In the genomic region with DNA sequence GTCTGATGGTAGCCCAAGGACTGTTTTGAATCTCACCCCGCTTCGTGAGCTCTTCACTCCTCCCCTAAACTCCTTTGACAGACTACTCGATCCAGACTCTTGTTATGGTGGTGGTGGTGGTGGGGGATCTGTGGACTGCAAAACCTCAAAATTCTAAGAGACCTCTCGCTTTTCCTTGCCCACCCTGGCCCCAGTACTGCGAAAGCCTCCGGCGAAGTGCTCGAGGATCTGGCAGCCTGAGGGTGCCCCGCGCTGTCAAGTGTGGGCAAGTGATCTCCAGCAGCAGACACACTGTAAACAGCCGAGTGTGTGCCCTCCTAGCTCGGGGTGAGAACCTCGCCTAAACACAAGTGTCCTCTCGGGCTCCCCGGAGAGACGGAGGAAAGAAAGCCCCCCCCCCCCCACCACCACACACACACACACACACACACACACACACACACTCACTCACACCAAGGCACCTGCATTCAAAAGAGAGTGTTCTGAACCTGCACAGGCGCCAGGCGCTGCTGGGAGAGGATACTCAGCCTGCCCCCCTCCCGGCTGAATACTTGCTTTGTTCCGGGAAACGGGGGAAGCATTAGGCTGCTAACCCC, we compare ENCODE assay signal across 8 mouse cellular contexts. TPM values are rescaled to one million over a fixed set of nuclear protein-coding genes. Genes with fewer than 3 reads are reported as not detected.
A peak's percentile ranks its signal among the peaks of the same experiment; 100 is the strongest.
DNase-seq lines count a peak whose midpoint lies in the region; ATAC-seq and TF ChIP-seq lines count a peak whose summit lies in the region.

No protein-coding gene starts in this region.

- H3K9me3 ChIP-seq in G1E (replicated peaks) = no peaks in the 10 kb centered on the region
- no peaks in the 10 kb centered on the region for H3K9me3 ChIP-seq in hindbrain, embryonic 13.5 days
- no peaks in the 10 kb centered on the region for H3K9me3 ChIP-seq in midbrain, embryonic 15.5 days

- H3K9ac ChIP-seq in hindbrain, embryonic 13.5 days = peak overlapping the region; percentile 53; the same call in 1 of the 2 replicates
- H3K9ac ChIP-seq in midbrain, embryonic 15.5 days = 0 out of 2 replicates have a peak overlapping the region, but pooled peaks have one; percentile 31

- no peaks in the 10 kb centered on the region for H3K36me3 ChIP-seq in G1E (replicated peaks)
- H3K36me3 ChIP-seq in hindbrain, embryonic 13.5 days = no peaks in the 10 kb centered on the region
- H3K36me3 ChIP-seq in midbrain, embryonic 15.5 days (replicated peaks) = no peaks in the 10 kb centered on the region

- H3K4me3 ChIP-seq in G1E (ENCODE audit: low read depth, low read length) = peak overlapping the region; percentile 56; the same call in 1 of the 2 replicates
- peak overlapping the region; percentile 39 for H3K4me3 ChIP-seq in hindbrain, embryonic 13.5 days
- H3K4me3 ChIP-seq in midbrain, embryonic 15.5 days = peak overlapping the region; percentile 42

- peaks cover 92% of the 10 kb centered on the region for H3K27me3 ChIP-seq in G1E (ENCODE audit: insufficient read depth, low read length)
- peaks cover 94% of the 10 kb centered on the region for H3K27me3 ChIP-seq in hindbrain, embryonic 13.5 days
- H3K27me3 ChIP-seq in midbrain, embryonic 15.5 days (replicated peaks) = peaks cover 68% of the 10 kb centered on the region

- ATAC-seq in G1E (ENCODE audit: extremely low read depth, insufficient number of reproducible peaks, low FRiP score, poor library complexity, severe bottlenecking) = no peak
- no peak for ATAC-seq in hindbrain, embryonic 13.5 days (ENCODE audit: low FRiP score)
- no peak for ATAC-seq in midbrain, embryonic 15.5 days (replicated peaks)

- no peak for TF ChIP-seq CTCF in G1E (IDR thresholded peaks at IDR 0.05; ENCODE audit: low read depth, low read length)

- 2% methylated on average over 14 of the region's 21 CpGs for WGBS in hindbrain, embryonic 13.5 days
- 8% methylated on average over 20 of the region's 21 CpGs for WGBS in midbrain, embryonic 15.5 days

- peak overlapping the region; percentile 65 for H3K4me2 ChIP-seq in hindbrain, embryonic 13.5 days
- H3K4me2 ChIP-seq in midbrain, embryonic 15.5 days = peak overlapping the region; percentile 73

- H3K27ac ChIP-seq in hindbrain, embryonic 13.5 days = peak overlapping the region; percentile 66; the same call in 1 of the 2 replicates
- H3K27ac ChIP-seq in midbrain, embryonic 15.5 days = 0 out of 2 replicates have a peak overlapping the region, but pooled peaks have one; percentile 45

- peak; percentile 13 to 30 for DNase-seq in cerebellum, postnatal 10 days
- no peak for DNase-seq in cerebellum, adult 8-10 months
- DNase-seq in G1E (ENCODE audit: low spot score) = no peak
- no peak for DNase-seq in urinary bladder, postnatal 14 days (ENCODE audit: low spot score)
- DNase-seq in right cerebral cortex, postnatal 36 days (ENCODE audit: low spot score in 2 of 2) = no peak
- no peak for DNase-seq in adrenal gland, postnatal 4 days (ENCODE audit: low spot score in 2 of 2)

- H3K4me1 ChIP-seq in G1E (ENCODE audit: insufficient read depth, low read depth, low read length) = peaks cover 28% of the 10 kb centered on the region
- H3K4me1 ChIP-seq in hindbrain, embryonic 13.5 days (replicated peaks) = peaks cover 58% of the 10 kb centered on the region
- H3K4me1 ChIP-seq in midbrain, embryonic 15.5 days = peaks cover 37% of the 10 kb centered on the region

RNA-seq across cellular contexts. Expression of a gene that starts 26.2 kb away (rescaled TPM):
- total RNA-seq in G1E (2014; fragmentation: Nextera tagmentation) (177 TPM in 2 replicates), G1E (2017) (63.5 and 70.0 TPM in 2 replicates)
- 80.8 and 87.5 TPM in 2 replicates for polyA plus RNA-seq in G1E (2012)
- 17.8 and 18.1 TPM in 2 replicates for polyA plus RNA-seq in hindbrain, embryonic 13.5 days (2015; fragmentation: Nextera tagmentation; extraction: Ambion mirVana)
- 18.4 and 18.8 TPM in 2 replicates for polyA plus RNA-seq in midbrain, embryonic 15.5 days (2015; fragmentation: Nextera tagmentation; extraction: Ambion mirVana)
- 10 to 100 TPM; 34.6 to 37.8 TPM for total RNA-seq in adrenal gland, postnatal 4 days (2021)

Comparison
In these comparisons a context has a peak if more than half of its experiments do, and no peak if none do; other contexts are left out.
1. DNase-seq: peak in cerebellum, postnatal 10 days (2 of 2); none in cerebellum, adult 8-10 months (single experiment), G1E (single experiment), urinary bladder, postnatal 14 days (single experiment), right cerebral cortex, postnatal 36 days (0 of 2) and adrenal gland, postnatal 4 days (0 of 2).
2. Peak in every context shown above with its lines, with median percentiles within 50 percentile points of each other: H3K4me3 ChIP-seq.